Mouse (Mus musculus): ENCODE data around the gene Xylt1.

Gene Xylt1

GRCm38 (mm10) chr7:117480831-117481230 is 100.1 kb downstream of the Xylt1 start:
- no peak for DNase-seq (ENCODE audit: low spot score in 2 of 2)

- DNase-seq (ENCODE audit: low spot score in 2 of 2), result no peak
Measured at GRCm38 (mm10) chr7:117481404-117481803, 100.6 kb downstream of the Xylt1 start.

DNA sequence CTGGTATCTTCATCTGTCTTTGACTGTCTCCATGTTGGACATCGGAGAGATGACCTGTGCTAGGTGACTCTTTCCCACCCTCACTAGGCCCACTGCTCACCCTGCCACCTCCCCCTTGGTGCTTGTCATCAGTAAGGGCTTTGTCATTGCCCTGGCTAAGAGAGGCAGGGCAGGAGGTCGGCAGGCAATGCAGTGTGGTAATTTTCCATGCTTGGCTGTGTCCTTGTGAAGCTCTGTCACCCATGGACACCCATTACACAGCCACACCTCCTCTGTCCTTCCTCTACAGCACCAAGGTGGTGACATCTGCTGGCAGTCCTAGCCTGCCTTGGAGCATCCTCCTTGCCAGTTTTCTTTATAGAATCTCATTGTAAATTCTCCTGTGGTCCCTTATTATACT is 101.9 kb downstream of the Xylt1 start:
- peak in 1 of 2 experiments; percentile 35 for DNase-seq (ENCODE audit: low spot score in 2 of 2)

DNA sequence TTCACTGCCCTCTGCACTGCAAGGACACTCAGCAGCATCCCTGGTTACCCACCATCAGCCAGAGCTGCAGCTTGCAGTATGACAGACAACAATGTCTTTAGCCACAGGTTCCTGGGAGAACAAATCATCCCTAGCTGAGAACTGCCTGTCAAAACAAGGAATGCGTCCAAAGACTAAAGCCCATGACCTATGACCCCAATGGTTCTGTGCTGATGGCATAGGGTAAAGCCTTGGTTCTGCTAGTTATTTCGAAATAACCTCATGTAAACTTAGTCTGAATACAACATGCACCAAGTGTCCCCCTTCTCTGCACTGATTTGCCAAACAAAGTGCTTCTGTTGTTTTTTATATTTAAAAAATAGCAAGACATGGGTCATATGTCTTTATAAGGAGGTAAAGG is 103.8 kb downstream of the Xylt1 start:
- DNase-seq (ENCODE audit: low spot score in 2 of 2), result no peak

DNA sequence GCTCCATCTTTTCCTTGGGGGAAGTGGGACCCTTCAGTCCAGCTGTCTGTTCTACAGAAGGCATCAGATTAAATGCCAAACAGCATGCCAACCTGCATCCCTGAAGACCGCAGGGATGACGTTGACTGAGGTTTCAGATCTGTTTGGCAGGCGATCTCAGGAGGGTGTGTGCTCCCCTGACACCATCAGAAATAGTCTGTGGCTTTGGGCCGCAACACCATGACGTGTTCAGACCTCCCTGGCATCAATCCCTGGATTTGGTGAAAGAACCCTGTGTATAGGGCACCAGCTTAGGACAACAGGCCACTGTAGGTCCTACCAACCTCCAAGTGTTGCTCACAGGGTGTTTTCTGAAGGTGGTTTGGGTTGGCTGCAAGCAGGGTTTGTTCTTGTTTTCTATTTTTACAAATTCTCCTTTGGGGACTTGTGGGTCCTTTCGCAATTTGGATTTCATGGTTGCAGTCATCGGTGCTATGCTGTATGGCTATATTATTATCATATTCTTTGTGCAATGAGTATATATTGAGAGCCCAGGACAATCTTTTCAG is 104.3 kb downstream of the Xylt1 start:
- peak in 1 of 2 experiments; percentile 45 for DNase-seq (ENCODE audit: low spot score in 2 of 2)

DNA sequence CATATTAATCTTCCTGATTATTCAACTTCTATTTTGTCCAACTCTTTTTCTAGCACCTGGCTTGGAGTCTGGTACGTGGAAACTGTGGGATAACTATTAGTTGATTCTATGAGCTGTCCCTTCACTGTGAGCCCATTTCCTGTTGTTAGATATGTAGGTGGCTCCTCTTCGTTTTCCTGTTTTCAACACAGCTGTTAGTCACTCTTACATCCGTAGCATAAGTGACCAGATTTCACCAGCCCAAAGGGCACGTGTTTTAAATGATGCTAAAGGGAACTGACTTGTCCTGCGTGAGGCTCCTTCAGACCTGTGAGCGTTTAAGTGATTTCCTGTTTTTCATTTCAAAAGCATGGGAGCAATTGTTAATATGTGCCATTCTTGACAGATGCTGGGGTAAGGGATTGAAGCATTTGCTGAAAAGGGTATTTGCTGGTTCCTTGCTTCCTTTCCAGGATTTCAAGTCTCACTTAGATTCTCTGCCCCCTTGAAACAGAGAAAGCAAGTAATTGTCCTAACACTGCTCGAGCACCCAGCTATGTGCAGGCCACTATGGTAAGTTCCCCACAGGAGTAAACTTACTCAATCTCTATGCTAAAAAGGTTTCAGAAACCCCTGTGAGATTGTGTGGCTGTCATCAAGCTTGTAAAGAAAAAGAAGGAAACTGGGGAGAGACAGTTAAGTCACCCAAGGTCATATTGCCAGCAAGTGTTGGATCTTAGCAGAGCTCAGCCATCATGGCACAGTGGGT is 105.8 kb downstream of the Xylt1 start:
- DNase-seq (ENCODE audit: low spot score in 2 of 2), result peak; percentile 33 to 73

DNA sequence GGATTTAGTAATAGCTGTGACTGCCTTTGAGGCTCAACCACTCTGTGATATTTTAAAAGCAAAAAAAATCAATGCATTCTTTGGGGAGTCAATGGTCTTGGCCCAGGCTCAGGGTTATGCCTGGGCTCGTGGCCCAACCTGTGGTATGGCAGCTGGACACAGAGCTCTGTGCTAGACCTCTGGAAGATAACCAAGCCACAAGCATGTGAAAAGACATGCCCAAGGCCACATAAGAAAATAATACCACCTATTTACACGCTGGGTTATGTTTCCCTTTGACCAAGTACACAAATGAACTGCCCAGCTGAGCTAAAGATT is 106.4 kb downstream of the Xylt1 start:
- no peak for DNase-seq (ENCODE audit: low spot score in 2 of 2)

- no peak for DNase-seq (ENCODE audit: low spot score in 2 of 2)
Measured at GRCm38 (mm10) chr7:117489973-117490372, 109.2 kb downstream of the Xylt1 start.

DNA sequence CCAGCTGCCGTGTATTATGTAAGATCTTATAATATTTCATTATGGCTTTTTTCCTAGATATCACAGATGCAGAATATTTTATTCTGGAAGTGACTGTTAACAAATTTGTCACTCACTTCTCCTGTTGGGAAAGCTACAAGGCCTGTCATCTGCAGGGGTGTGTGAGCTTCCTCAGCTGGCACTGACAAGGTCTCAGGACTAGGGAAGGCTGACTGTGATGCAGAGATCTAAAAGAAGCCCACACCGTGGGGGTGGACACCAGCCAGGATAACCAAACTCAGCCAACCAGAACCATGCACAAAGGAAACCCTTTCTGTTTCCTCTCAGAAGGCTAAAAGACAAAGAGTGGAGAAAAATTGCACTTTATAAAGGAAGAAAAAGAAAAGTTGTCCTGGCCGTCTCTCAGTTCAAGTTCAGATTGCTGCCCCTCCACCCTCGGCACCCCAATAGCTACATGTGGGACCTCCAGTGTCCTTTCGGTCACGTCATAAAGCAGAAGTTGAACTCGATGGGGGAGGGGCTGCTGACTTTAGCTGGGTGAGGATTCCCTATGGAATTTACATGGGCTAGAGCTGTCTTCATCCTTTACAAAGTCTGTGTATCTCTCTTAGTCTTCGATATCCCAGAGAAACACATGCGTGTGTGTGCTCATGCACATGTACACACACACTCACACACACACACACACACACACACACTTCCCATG is 109.9 kb downstream of the Xylt1 start:
- no peak for DNase-seq (ENCODE audit: low spot score in 2 of 2)

DNA sequence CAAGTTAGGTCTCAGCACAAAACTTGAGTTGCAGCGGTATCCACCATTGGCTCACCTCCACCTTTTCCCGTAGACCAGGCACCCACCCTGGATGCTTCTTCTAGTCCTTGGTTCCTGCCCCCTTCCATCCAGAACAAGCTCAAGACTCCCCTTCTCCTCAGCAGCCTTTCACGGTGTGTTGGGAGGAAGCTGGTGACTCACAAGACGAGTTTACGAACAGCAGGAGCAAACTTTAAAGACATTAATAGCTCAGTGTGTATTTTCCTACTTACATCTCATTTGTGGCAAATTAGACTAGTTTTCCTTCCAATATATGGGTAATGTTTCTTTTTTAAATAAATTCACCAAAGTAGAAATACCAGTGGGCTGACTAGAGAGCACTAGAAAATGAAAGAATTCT is 110.7 kb downstream of the Xylt1 start:
- DNase-seq (ENCODE audit: low spot score in 2 of 2), result no peak

GRCm38 (mm10) chr7:117494210-117494609 is 113.4 kb downstream of the Xylt1 start:
- no peak for DNase-seq (ENCODE audit: low spot score in 2 of 2)

DNA sequence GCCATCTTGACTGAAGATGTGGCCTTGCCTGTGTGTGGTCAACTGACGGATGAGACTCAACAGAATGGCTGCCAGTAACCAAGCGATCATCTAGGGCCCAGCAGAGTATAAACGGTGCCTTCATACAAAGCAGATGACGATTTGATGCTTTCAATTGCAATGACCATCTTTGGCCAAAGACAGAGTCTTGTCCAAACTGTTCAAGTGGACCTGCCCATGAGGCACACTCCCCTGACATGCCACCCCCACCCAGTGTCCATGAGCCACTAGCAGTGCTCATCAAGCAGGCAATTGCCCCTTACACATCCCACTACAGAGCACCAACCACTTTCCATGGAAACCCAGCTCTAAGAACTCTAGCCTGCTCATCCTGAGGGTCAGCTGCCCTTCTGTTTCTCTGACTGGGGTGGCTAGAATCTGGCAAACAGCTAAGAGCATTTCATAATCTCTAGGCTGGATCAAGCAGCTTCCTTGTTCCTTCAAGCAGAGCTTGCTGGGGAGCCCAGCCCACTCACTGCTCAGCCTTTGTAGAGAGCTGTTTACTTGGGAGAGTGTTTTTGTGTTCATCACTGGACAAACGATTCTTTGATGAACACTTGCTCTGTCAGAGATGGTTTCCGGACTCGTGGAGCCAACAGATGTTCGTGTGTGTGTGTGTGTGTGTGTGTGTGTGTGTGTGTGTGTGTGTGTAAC is 114.0 kb downstream of the Xylt1 start:
- DNase-seq (ENCODE audit: low spot score in 2 of 2), result no peak

DNA sequence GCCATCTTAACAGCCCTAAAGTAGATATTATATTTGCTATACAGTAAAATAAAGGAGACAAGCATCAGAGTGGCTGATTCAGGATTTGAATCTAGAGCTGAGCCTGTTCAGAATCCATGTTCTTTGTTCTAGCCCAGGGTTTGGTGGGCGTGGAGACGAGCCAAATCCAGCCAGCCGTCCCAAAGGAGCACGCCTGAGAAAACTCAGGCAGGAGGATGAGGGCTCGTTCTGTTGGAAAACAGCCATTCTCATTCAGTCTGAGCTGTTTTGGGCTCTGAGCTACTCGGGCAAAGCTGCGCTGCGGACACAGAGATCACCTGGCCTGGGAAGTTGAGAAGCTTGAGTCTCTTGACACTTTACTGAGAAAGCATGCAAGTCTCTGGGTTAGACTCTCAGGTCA is 115.0 kb downstream of the Xylt1 start:
- no peak for DNase-seq (ENCODE audit: low spot score in 2 of 2)

GRCm38 (mm10) chr7:117498173-117498572 is 117.4 kb downstream of the Xylt1 start:
- DNase-seq (ENCODE audit: low spot score in 2 of 2), result no peak

- DNase-seq (ENCODE audit: low spot score in 2 of 2), result no peak
Measured at GRCm38 (mm10) chr7:117501355-117502181, 120.8 kb downstream of the Xylt1 start.

DNA sequence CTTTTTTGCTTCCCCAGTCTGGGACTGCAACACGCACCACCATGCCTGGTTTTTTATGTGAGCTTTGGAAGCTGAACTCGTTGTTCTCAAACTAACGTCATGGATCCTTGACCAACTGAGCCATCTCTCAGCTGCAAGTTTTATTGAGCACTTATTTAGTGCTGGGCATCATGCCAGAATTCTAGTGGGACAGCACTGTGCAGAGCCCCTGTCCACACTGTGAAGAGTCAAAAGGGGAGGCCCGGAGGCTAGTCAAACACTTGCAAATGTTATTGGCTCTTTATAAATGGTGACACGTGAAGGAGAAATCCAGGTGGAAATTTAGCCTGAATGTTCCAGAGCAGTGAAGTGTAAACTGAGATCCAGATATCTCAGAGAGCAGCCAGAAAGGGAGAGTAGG is 121.6 kb downstream of the Xylt1 start:
- no peak for DNase-seq (ENCODE audit: low spot score in 2 of 2)

DNA sequence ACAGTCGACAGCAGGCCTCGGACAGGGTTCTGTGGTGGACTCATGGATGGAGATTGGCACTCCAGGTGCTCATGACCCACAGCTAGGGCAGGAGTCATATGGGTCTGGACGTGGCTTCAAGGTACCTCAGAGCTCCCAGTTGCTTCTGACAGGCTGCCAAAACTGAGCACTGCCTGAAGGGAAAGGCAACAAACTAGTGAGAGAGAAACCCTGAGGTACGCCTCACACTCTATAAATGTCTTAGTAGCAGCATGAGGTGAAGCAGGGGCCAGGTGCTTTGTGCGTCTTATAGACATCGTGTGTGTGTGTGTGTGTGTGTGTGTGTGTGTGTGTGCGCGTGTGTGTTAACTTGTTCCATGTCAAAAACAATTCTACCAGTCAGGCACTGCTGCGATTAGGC is 122.9 kb downstream of the Xylt1 start:
- DNase-seq (ENCODE audit: low spot score in 2 of 2), result no peak

GRCm38 (mm10) chr7:117505791-117506190 is 125.0 kb downstream of the Xylt1 start:
- DNase-seq (ENCODE audit: low spot score in 2 of 2), result no peak

DNA sequence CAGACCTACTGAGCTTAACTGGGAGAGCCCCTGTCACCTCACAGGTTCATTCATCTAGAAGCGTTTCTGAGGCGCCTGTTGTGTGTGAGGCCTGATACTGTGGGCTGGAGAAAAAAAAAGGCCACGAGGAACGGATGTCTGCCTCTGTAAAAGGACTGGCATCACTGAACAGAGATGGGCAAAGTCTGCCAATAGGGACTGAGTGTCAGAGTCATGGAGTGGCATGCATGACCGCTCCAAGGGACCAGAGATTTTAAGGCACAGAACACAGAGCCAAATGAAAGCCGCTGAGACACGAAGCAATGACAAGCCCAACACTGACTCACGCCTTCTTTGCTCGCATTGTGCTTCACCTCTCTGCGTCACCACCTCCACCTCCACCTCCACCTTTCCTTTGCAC is 126.6 kb downstream of the Xylt1 start:
- no peak for DNase-seq (ENCODE audit: low spot score in 2 of 2)

DNA sequence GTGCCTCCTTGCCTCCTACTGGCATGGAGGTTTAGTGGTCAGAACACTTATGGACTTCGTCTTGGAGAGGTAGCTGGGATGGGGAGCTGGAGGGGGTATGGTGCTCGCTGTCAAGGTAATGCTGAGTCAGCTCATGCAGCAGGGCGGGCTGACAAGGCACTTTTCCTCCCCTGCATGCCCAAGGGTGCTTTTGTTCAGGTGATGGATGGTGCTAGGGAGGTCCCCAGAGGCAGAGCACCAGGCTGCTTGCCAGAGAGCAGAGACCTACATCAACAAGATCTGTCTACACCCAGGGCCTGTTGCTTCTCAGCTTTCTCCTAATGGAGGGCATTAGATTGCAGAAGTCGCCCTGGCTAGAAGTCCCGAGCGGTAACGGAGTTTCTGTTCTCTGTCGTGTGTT is 127.3 kb downstream of the Xylt1 start:
- no peak for DNase-seq (ENCODE audit: low spot score in 2 of 2)

DNA sequence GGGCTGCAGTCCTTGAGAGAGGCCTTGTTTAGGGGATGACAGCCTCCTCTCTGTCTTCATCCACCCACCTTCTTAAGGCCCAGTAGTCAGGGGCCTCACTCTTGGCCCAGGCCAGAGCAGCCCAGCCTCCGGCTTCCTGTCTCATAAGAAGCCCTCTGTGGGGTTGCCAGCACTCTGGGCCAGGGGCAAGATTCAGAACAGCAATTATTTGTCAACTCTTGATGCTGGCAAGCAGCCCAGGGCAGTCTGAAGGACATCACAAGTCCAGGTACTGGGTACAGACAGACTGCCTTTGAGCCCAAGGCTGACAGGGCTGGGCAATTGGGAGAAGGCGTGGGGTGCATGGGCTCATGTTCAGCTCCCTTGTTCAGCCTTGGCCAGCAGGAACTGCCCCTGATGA is 129.3 kb downstream of the Xylt1 start:
- DNase-seq (ENCODE audit: low spot score in 2 of 2), result no peak

- DNase-seq (ENCODE audit: low spot score in 2 of 2), result no peak
Measured at GRCm38 (mm10) chr7:117512301-117512700, 131.5 kb downstream of the Xylt1 start.

Measured in natural killer cell, adult 2 months (primary cell).